Mouse (Mus musculus) embryonic facial prominence, embryonic 11.5 days (tissue): ENCODE results near the gene Rsad1. TPM values are rescaled to one million over a fixed set of nuclear protein-coding genes. Genes with fewer than 3 reads are reported as not detected.
A peak's percentile ranks its signal among the peaks of the same experiment; 100 is the strongest.

ENCODE experiments used
- ATAC-seq: fragments of 200-750 bp; cut with Nextera tagmentation; replicated peaks from 2 replicates; pipeline ENCODE4 v1.8.0; 2017; ENCODE audit warnings: low read depth; ENCODE audit not compliant: insufficient number of reproducible peaks, low FRiP score, low TSS enrichment
- DNase-seq: peaks from one replicate; pipeline ENCODE4 v3.0.0-alpha.2; 2015; ENCODE audit warnings: low spot score
- H3K27ac ChIP-seq: fragments of 300-500 bp; sonication (generic); replicated peaks from 2 replicates; pipeline ENCODE4 v1.5.1; 2014; ENCODE audit warnings: mild to moderate bottlenecking, low read depth, low read length, control low read depth
- H3K27me3 ChIP-seq: fragments of 300-500 bp; sonication (generic); 2 replicates; pipeline ENCODE4 v1.6.1; 2014; ENCODE audit warnings: mild to moderate bottlenecking, low read length, moderate library complexity, mixed read lengths; ENCODE audit not compliant: control insufficient read depth, insufficient read depth
- H3K36me3 ChIP-seq: fragments of 300-500 bp; sonication (generic); replicated peaks from 2 replicates; pipeline ENCODE4 v1.6.1; 2014; ENCODE audit warnings: low read depth, mild to moderate bottlenecking, low read length, moderate library complexity, mixed read lengths; ENCODE audit not compliant: control insufficient read depth, insufficient read depth
- H3K4me1 ChIP-seq: fragments of 300-500 bp; sonication (generic); 2 replicates; pipeline ENCODE4 v1.6.1; 2014; ENCODE audit warnings: low read length, mixed read lengths; ENCODE audit not compliant: control insufficient read depth, insufficient read depth
- H3K4me2 ChIP-seq: fragments of 300-500 bp; sonication (generic); 2 replicates; pipeline ENCODE4 v1.6.1; 2014; ENCODE audit warnings: low read depth, mild to moderate bottlenecking, control low read depth, low read length, moderate library complexity
- H3K4me3 ChIP-seq: fragments of 300-500 bp; sonication (generic); 2 replicates; pipeline ENCODE4 v1.5.1; 2014; ENCODE audit warnings: low read depth, low read length, control low read depth
- H3K9ac ChIP-seq: fragments of 300-500 bp; sonication (generic); replicated peaks from 2 replicates; pipeline ENCODE4 v1.6.1; 2014; ENCODE audit warnings: mild to moderate bottlenecking, control low read depth, low read length
- H3K9me3 ChIP-seq: fragments of 300-500 bp; sonication (generic); replicated peaks from 2 replicates; pipeline ENCODE4 v1.6.1; 2016; ENCODE audit warnings: mild to moderate bottlenecking, low read length, inconsistent platforms, mixed read lengths; ENCODE audit not compliant: control insufficient read depth
- WGBS: fragments of 180-500 bp; shearing (Covaris S2); extraction: QIAGEN DNeasy Blood & Tissue Kit; methylation state at CpG from one replicate; pipeline ENCODE4 v1.1.7; 2014; 5-methylcytosine and 5-hydroxymethylcytosine counted together
- polyA plus RNA-seq: library from polyadenylated mRNA; unstranded; fragments of >200 nt; fragmentation: Nextera tagmentation; extraction: Ambion mirVana; gene quantifications from 2 replicates; pipeline ENCODE4 v1.2.1, GENCODE M21; 2014

Gene Rsad1
- 2.4 and 3.7 TPM in 2 replicates for polyA plus RNA-seq

- Histone ChIP-seq H3K4me2 (peak within 1 kb of the TSS; percentile 78), H3K4me1 (no peaks in the 10 kb centered on the region), H3K9me3 (no peaks in the 10 kb centered on the region), H3K36me3 (no peaks in the 10 kb centered on the region; the same call in 1 of the 2 replicates), H3K27me3 (no peaks in the 10 kb centered on the region), H3K27ac (peak within 1 kb of the TSS; percentile 76; the same call in 1 of the 2 replicates), H3K9ac (peak within 1 kb of the TSS; percentile 65), H3K4me3 (peak within 1 kb of the TSS; percentile 52)
- DNase-seq (peak; percentile 94), ATAC-seq (peak; percentile 87)
- 5% methylated on average over 49 of the region's 49 CpGs for WGBS
Observed at GRCm38 (mm10) chr11:94548888-94549690, at the start of gene Rsad1. Gene Rsad1 (minus strand): TSS chr11:94549255.

GRCm38 (mm10) chr11:94598437-94599120 lies 49.5 kb upstream of the Rsad1 start:
- no peaks in the 10 kb centered on the region for H3K36me3 ChIP-seq
- no peaks in the 10 kb centered on the region for H3K9me3 ChIP-seq

DNA sequence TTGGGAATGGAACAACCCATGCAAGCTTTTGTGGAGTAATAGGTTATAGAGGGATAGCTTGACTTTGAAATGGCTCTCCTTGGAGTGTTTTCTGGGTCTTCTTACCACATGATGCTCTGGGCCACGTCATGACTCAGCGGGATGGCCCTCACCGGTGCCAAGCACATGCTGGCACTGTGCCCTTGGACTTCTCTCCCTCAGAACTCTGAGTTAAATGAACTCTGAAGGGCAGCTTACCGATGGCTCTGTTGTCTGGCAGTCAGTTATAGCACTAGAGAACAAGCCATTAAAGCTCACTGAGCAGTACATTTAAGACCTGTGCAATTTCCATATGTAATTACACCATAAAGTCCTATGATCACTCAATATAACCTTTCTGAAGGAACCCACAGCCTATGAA lies 48.3 kb upstream of the Rsad1 start:
- Histone ChIP-seq H3K4me2 (no peak overlapping the region), H3K9me3 (no peaks in the 10 kb centered on the region), H3K9ac (no peak overlapping the region), H3K4me3 (no peak overlapping the region), H3K36me3 (no peaks in the 10 kb centered on the region), H3K27me3 (no peaks in the 10 kb centered on the region), H3K27ac (no peak overlapping the region), H3K4me1 (no peaks in the 10 kb centered on the region; the same call in 1 of the 2 replicates)
- 92% methylated on average over 4 of the region's 4 CpGs for WGBS
- ATAC-seq, result no peak
- DNase-seq, result no peak

More at GRCm38 (mm10) chr11:94598437-94599120, 49.5 kb upstream of the Rsad1 start:
- H3K27me3 ChIP-seq, result no peaks in the 10 kb centered on the region
- ATAC-seq, result no peak
- H3K9ac ChIP-seq, result no peak overlapping the region
- no peak overlapping the region for H3K4me3 ChIP-seq
- no peak overlapping the region for H3K27ac ChIP-seq
- no peak overlapping the region for H3K4me2 ChIP-seq
- WGBS, result 60% methylated on average over 6 of the region's 6 CpGs
- DNase-seq, result no peak
- H3K4me1 ChIP-seq, result no peaks in the 10 kb centered on the region; the same call in 1 of the 2 replicates

DNA sequence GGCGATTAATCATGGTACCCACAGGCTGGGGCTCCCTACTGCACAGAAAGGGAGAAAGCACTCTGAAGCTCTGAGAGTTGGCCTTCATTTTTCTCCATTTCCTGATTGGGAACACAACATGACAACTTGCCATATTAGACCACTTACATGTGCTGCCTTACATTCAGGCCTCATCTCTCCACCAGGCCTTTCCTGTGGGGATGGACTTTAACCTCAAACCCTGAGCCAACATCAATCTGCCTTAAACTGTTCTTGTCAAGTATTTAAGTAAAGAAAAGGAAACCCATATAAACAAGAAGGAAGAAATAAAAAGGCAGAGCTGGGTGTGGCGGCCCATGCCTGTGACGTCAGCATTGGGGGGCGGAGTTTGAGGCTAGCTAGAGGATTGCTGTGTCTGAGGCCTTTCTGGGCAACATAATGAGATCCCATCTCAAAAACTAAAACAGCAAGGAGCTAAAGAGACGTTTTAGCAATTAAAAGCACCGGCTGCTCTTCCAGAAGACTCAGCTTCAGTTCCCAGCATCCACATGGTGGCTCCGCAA lies 47.3 kb upstream of the Rsad1 start:
- no peak for DNase-seq

GRCm38 (mm10) chr11:94587511-94587910 lies 38.5 kb upstream of the Rsad1 start:
- no peaks in the 10 kb centered on the region for H3K4me1 ChIP-seq
- DNase-seq, result no peak
- ATAC-seq, result no peak
- H3K27me3 ChIP-seq, result no peaks in the 10 kb centered on the region; the same call in 1 of the 2 replicates
- no peak overlapping the region for H3K9ac ChIP-seq
- H3K9me3 ChIP-seq, result no peaks in the 10 kb centered on the region
- 76% methylated on average over 6 of the region's 6 CpGs for WGBS
- no peaks in the 10 kb centered on the region for H3K36me3 ChIP-seq
- H3K27ac ChIP-seq, result no peak overlapping the region
- no peak overlapping the region for H3K4me2 ChIP-seq
- H3K4me3 ChIP-seq, result no peak overlapping the region

More for the DNA sequence above, 47.3 kb upstream of the Rsad1 start:
- H3K9me3 ChIP-seq, result no peaks in the 10 kb centered on the region
- H3K36me3 ChIP-seq, result no peaks in the 10 kb centered on the region
- no peaks in the 10 kb centered on the region for H3K27me3 ChIP-seq
- no peak overlapping the region for H3K9ac ChIP-seq
- no peak for ATAC-seq
- no peak overlapping the region for H3K4me2 ChIP-seq
- H3K27ac ChIP-seq, result no peak overlapping the region
- 67% methylated on average over 7 of the region's 7 CpGs for WGBS
- H3K4me1 ChIP-seq, result no peaks in the 10 kb centered on the region
- H3K4me3 ChIP-seq, result no peak overlapping the region

GRCm38 (mm10) chr11:94585091-94585490 lies 36.0 kb upstream of the Rsad1 start:
- Histone ChIP-seq H3K27me3 (no peaks in the 10 kb centered on the region; the same call in 1 of the 2 replicates), H3K9ac (no peak overlapping the region), H3K4me2 (no peak overlapping the region), H3K4me3 (no peak overlapping the region), H3K36me3 (no peaks in the 10 kb centered on the region), H3K27ac (no peak overlapping the region), H3K9me3 (no peaks in the 10 kb centered on the region), H3K4me1 (no peaks in the 10 kb centered on the region)
- ATAC-seq, result no peak
- WGBS, result 93% methylated on average over 9 of the region's 9 CpGs
- no peak for DNase-seq

GRCm38 (mm10) chr11:94580111-94580740 lies 31.2 kb upstream of the Rsad1 start:
- Histone ChIP-seq H3K27me3 (no peaks in the 10 kb centered on the region; the same call in 1 of the 2 replicates), H3K36me3 (no peaks in the 10 kb centered on the region), H3K9ac (no peak overlapping the region), H3K9me3 (no peaks in the 10 kb centered on the region), H3K4me3 (no peak overlapping the region), H3K4me2 (no peak overlapping the region), H3K4me1 (no peaks in the 10 kb centered on the region), H3K27ac (no peak overlapping the region)
- ATAC-seq, result no peak
- no peak for DNase-seq
- WGBS, result 88% methylated on average over 5 of the region's 5 CpGs
